In genomic region chr9:124312171-124313142, GRCm38 (mm10) we compare ENCODE assay signal across 8 mouse cellular contexts. TPM values are rescaled to one million over a fixed set of nuclear protein-coding genes. Genes with fewer than 3 reads are reported as not detected.
A peak's percentile ranks its signal among the peaks of the same experiment; 100 is the strongest.
DNase-seq lines count a peak whose midpoint lies in the region; ATAC-seq and TF ChIP-seq lines count a peak whose summit lies in the region.

2010315B03Rik (minus strand) TSS chr9:124312696.

- peak within 1 kb of the TSS; percentile 91 for H3K27ac ChIP-seq in hindbrain, embryonic 10.5 days
- peak within 1 kb of the TSS; percentile 89 for H3K27ac ChIP-seq in lung, postnatal 0 days (ENCODE audit: low read length)

- 4% methylated on average over 21 of the region's 22 CpGs for WGBS in hindbrain, embryonic 10.5 days
- WGBS in lung, postnatal 0 days: 1% methylated on average over 21 of the region's 22 CpGs

- ATAC-seq in frontal cortex, adult (ENCODE audit: low TSS enrichment): peak; percentile 100
- ATAC-seq in lung, postnatal 0 days: peak; percentile 99

- H3K36me3 ChIP-seq in hindbrain, embryonic 10.5 days: no peaks in the 10 kb centered on the region
- no peaks in the 10 kb centered on the region for H3K36me3 ChIP-seq in lung, postnatal 0 days (ENCODE audit: insufficient read depth, low read length)

- peak; percentile 80 for DNase-seq in MN1 (ENCODE audit: low spot score)
- DNase-seq in cerebellum, adult 9-10 months: peak; percentile 89
- DNase-seq in hindbrain, embryonic 10.5 days (ENCODE audit: low spot score): peak; percentile 84
- DNase-seq in layer of hippocampus, adult 9-11 months: peak; percentile 93
- peak; percentile 97 for DNase-seq in lung, postnatal 0 days (ENCODE audit: low spot score)
- peak; percentile 64 for DNase-seq in ovary, postnatal 14 days (ENCODE audit: low spot score)
- DNase-seq in thymus, postnatal 14 days: peak; percentile 85

- peak within 1 kb of the TSS; percentile 74 for H3K4me3 ChIP-seq in hindbrain, embryonic 10.5 days
- H3K4me3 ChIP-seq in lung, postnatal 0 days (ENCODE audit: low read depth, low read length): peak within 1 kb of the TSS; percentile 50

- H3K9me3 ChIP-seq in hindbrain, embryonic 10.5 days: peaks cover 7% of the 10 kb centered on the region; the same call in 1 of the 2 replicates
- no peaks in the 10 kb centered on the region for H3K9me3 ChIP-seq in lung, postnatal 0 days (ENCODE audit: low read length)

- peaks cover 6% of the 10 kb centered on the region for H3K4me1 ChIP-seq in hindbrain, embryonic 10.5 days (replicated peaks)
- H3K4me1 ChIP-seq in lung, postnatal 0 days (ENCODE audit: insufficient read depth, low read depth, low read length): no peaks in the 10 kb centered on the region; the same call in 1 of the 2 replicates

- H3K4me2 ChIP-seq in lung, postnatal 0 days (replicated peaks; ENCODE audit: low read depth, low read length): peak within 1 kb of the TSS; percentile 49

- no peaks in the 10 kb centered on the region for H3K27me3 ChIP-seq in hindbrain, embryonic 10.5 days (ENCODE audit: insufficient read depth, poor library complexity, severe bottlenecking)
- no peaks in the 10 kb centered on the region for H3K27me3 ChIP-seq in lung, postnatal 0 days (replicated peaks; ENCODE audit: insufficient read depth, low read length)

- TF ChIP-seq EP300 in lung, postnatal 0 days (IDR thresholded peaks at IDR 0.05): peak; percentile 53

- H3K9ac ChIP-seq in lung, postnatal 0 days (replicated peaks; ENCODE audit: low read depth): peak within 1 kb of the TSS; percentile 54

- peak; percentile 32 for TF ChIP-seq CTCF in lung, postnatal 0 days (IDR thresholded peaks at IDR 0.05)

RNA-seq across cellular contexts. Expression of gene 2010315B03Rik, which starts in this region (rescaled TPM):
- 5.2 and 9.3 TPM in 2 replicates for polyA plus RNA-seq in hindbrain, embryonic 10.5 days (2016; fragmentation: Nextera tagmentation; extraction: Ambion mirVana)
- 11.4 and 11.7 TPM in 2 replicates for polyA plus RNA-seq in lung, postnatal 0 days (2015; fragmentation: Nextera tagmentation; extraction: Ambion mirVana)

Comparison
In these comparisons a context has a peak if more than half of its experiments do, and no peak if none do; other contexts are left out.
1. Peak in every context shown above with its lines: DNase-seq, ATAC-seq, H3K4me3 ChIP-seq and H3K27ac ChIP-seq.